Mouse (Mus musculus): ENCODE measurements around the gene V1ra8. TPM values are rescaled to one million over a fixed set of nuclear protein-coding genes. Genes with fewer than 3 reads are reported as not detected.
"Not testable (repeated sequence)": the region's sequence is repeated elsewhere in the genome, so short reads cannot be mapped to it uniquely, and the experiment has no call there.

Gene V1ra8
- not detected in 2 replicates for polyA plus RNA-seq (2016; fragmentation: Nextera tagmentation; extraction: Ambion mirVana)

- H3K36me3 ChIP-seq; H3K4me1 ChIP-seq; H3K9ac ChIP-seq; ATAC-seq (ENCODE audit: insufficient number of reproducible peaks, insufficient read depth, low FRiP score, low TSS enrichment); H3K4me2 ChIP-seq (replicated peaks); H3K4me3 ChIP-seq; H3K27ac ChIP-seq; H3K9me3 ChIP-seq; H3K27me3 ChIP-seq: not testable (repeated sequence)
- WGBS = 85% methylated on average over 2 of the region's 2 CpGs
These were observed at the start of gene V1ra8 for GRCm38 (mm10) chr6:90202493-90202892. Gene V1ra8 (plus strand): TSS chr6:90202793.

GRCm38 (mm10) chr6:90160139-90160538, 42.5 kb upstream of the V1ra8 start:
- no peaks in the 10 kb centered on the region for H3K36me3 ChIP-seq
- no peak overlapping the region for H3K4me3 ChIP-seq
- no peak for ATAC-seq (ENCODE audit: insufficient number of reproducible peaks, insufficient read depth, low FRiP score, low TSS enrichment)
- no peaks in the 10 kb centered on the region for H3K4me1 ChIP-seq
- H3K4me2 ChIP-seq (replicated peaks) = no peak overlapping the region
- no peak overlapping the region for H3K9ac ChIP-seq
- no peaks in the 10 kb centered on the region for H3K9me3 ChIP-seq
- WGBS = 82% methylated on average over 3 of the region's 3 CpGs
- no peak overlapping the region for H3K27ac ChIP-seq
- H3K27me3 ChIP-seq = no peaks in the 10 kb centered on the region

GRCm38 (mm10) chr6:90174508-90174907, 28.1 kb upstream of the V1ra8 start, which contains the start of gene Vmn1r52:
Gene Vmn1r52 (plus strand): TSS chr6:90174808.
- no peak for ATAC-seq (ENCODE audit: insufficient number of reproducible peaks, insufficient read depth, low FRiP score, low TSS enrichment)
- Histone ChIP-seq H3K4me1 (no peaks in the 10 kb centered on the region), H3K4me3 (no peak within 1 kb of the TSS), H3K27ac (no peak within 1 kb of the TSS), H3K9ac (no peak within 1 kb of the TSS), H3K4me2 (replicated peaks) (no peak within 1 kb of the TSS), H3K9me3 (no peaks in the 10 kb centered on the region), H3K36me3 (no peaks in the 10 kb centered on the region), H3K27me3 (no peaks in the 10 kb centered on the region)
- WGBS = 62% methylated on average over 2 of the region's 2 CpGs

- no peak for ATAC-seq (ENCODE audit: insufficient number of reproducible peaks, insufficient read depth, low FRiP score, low TSS enrichment)
- no peak within 1 kb of the TSS for H3K4me3 ChIP-seq
- no peaks in the 10 kb centered on the region for H3K36me3 ChIP-seq
- no peak within 1 kb of the TSS for H3K27ac ChIP-seq
- peaks cover 5% of the 10 kb centered on the region; the same call in 1 of the 2 replicates for H3K9me3 ChIP-seq
- no peak within 1 kb of the TSS for H3K9ac ChIP-seq
- no peaks in the 10 kb centered on the region for H3K4me1 ChIP-seq
- no peaks in the 10 kb centered on the region for H3K27me3 ChIP-seq
- WGBS = 89% methylated on average over 1 of the region's 1 CpGs
- H3K4me2 ChIP-seq (replicated peaks) = no peak within 1 kb of the TSS
These were observed 21.7 kb downstream of the V1ra8 start, which contains the start of gene Vmn1r53 for GRCm38 (mm10) chr6:90224338-90224737. Gene Vmn1r53 (minus strand): TSS chr6:90224438.

GRCm38 (mm10) chr6:90232114-90232513, 29.5 kb downstream of the V1ra8 start:
- not testable (repeated sequence) for H3K27me3 ChIP-seq; H3K4me1 ChIP-seq; H3K9ac ChIP-seq; ATAC-seq (ENCODE audit: insufficient number of reproducible peaks, insufficient read depth, low FRiP score, low TSS enrichment); H3K27ac ChIP-seq; H3K36me3 ChIP-seq; H3K4me2 ChIP-seq (replicated peaks); H3K9me3 ChIP-seq; H3K4me3 ChIP-seq
- WGBS = 86% methylated on average over 4 of the region's 4 CpGs

GRCm38 (mm10) chr6:90232681-90233080, 30.1 kb downstream of the V1ra8 start:
- no peak overlapping the region for H3K4me3 ChIP-seq
- no peak overlapping the region for H3K27ac ChIP-seq
- H3K9ac ChIP-seq = no peak overlapping the region
- H3K9me3 ChIP-seq = peaks cover 5% of the 10 kb centered on the region; the same call in 1 of the 2 replicates
- no peak for ATAC-seq (ENCODE audit: insufficient number of reproducible peaks, insufficient read depth, low FRiP score, low TSS enrichment)
- no peaks in the 10 kb centered on the region for H3K27me3 ChIP-seq
- H3K4me1 ChIP-seq = no peaks in the 10 kb centered on the region
- H3K36me3 ChIP-seq = no peaks in the 10 kb centered on the region
- WGBS = 59% methylated on average over 27 of the region's 27 CpGs
- H3K4me2 ChIP-seq (replicated peaks) = no peak overlapping the region

GRCm38 (mm10) chr6:90244019-90244418, 41.4 kb downstream of the V1ra8 start:
- no peak overlapping the region for H3K4me2 ChIP-seq (replicated peaks)
- H3K9ac ChIP-seq = no peak overlapping the region
- H3K4me1 ChIP-seq = no peaks in the 10 kb centered on the region
- no peak overlapping the region for H3K4me3 ChIP-seq
- no peak for ATAC-seq (ENCODE audit: insufficient number of reproducible peaks, insufficient read depth, low FRiP score, low TSS enrichment)
- 79% methylated on average over 3 of the region's 3 CpGs for WGBS
- H3K27ac ChIP-seq = no peak overlapping the region
- no peaks in the 10 kb centered on the region for H3K36me3 ChIP-seq
- no peaks in the 10 kb centered on the region for H3K27me3 ChIP-seq
- H3K9me3 ChIP-seq = no peaks in the 10 kb centered on the region

GRCm38 (mm10) chr6:90246000-90246399, 43.4 kb downstream of the V1ra8 start, which contains the start of gene Vmn1r54:
Gene Vmn1r54 (plus strand): TSS chr6:90246300.
- H3K4me3 ChIP-seq = no peak within 1 kb of the TSS
- 73% methylated on average over 1 of the region's 1 CpGs for WGBS
- no peak within 1 kb of the TSS for H3K27ac ChIP-seq
- no peaks in the 10 kb centered on the region for H3K36me3 ChIP-seq
- no peaks in the 10 kb centered on the region for H3K27me3 ChIP-seq
- H3K4me2 ChIP-seq (replicated peaks) = no peak within 1 kb of the TSS
- H3K9ac ChIP-seq = no peak within 1 kb of the TSS
- no peak for ATAC-seq (ENCODE audit: insufficient number of reproducible peaks, insufficient read depth, low FRiP score, low TSS enrichment)
- H3K9me3 ChIP-seq = no peaks in the 10 kb centered on the region
- H3K4me1 ChIP-seq = no peaks in the 10 kb centered on the region

Other genes with a start within 250 kb of the V1ra8 start
- not detected in 2 replicates for gene Vmn1r46, start 233.5 kb upstream of the V1ra8 start, polyA plus RNA-seq (2016; fragmentation: Nextera tagmentation; extraction: Ambion mirVana)
- not detected in 2 replicates for gene Vmn1r47, start 186.6 kb upstream of the V1ra8 start, polyA plus RNA-seq (2016; fragmentation: Nextera tagmentation; extraction: Ambion mirVana)
- not detected in 2 replicates for gene Vmn1r48, start 166.0 kb upstream of the V1ra8 start, polyA plus RNA-seq (2016; fragmentation: Nextera tagmentation; extraction: Ambion mirVana)
- gene Vmn1r49, start 124.3 kb upstream of the V1ra8 start, polyA plus RNA-seq (2016; fragmentation: Nextera tagmentation; extraction: Ambion mirVana) = not detected in 2 replicates
- gene Vmn1r50, start 101.4 kb upstream of the V1ra8 start, polyA plus RNA-seq (2016; fragmentation: Nextera tagmentation; extraction: Ambion mirVana) = not detected in 2 replicates
- gene Vmn1r51, start 80.2 kb upstream of the V1ra8 start, polyA plus RNA-seq (2016; fragmentation: Nextera tagmentation; extraction: Ambion mirVana) = not detected in 2 replicates
- not detected in 2 replicates for gene Vmn1r52, start 28.0 kb upstream of the V1ra8 start, polyA plus RNA-seq (2016; fragmentation: Nextera tagmentation; extraction: Ambion mirVana)
- gene Vmn1r53, start 21.6 kb downstream of the V1ra8 start, polyA plus RNA-seq (2016; fragmentation: Nextera tagmentation; extraction: Ambion mirVana) = not detected in 2 replicates
- gene Vmn1r54, start 43.5 kb downstream of the V1ra8 start, polyA plus RNA-seq (2016; fragmentation: Nextera tagmentation; extraction: Ambion mirVana) = not detected in 2 replicates
- not detected in 2 replicates for gene BC048671, start 98.4 kb downstream of the V1ra8 start, polyA plus RNA-seq (2016; fragmentation: Nextera tagmentation; extraction: Ambion mirVana)
- 0.22 TPM in 1 of 2 replicates, not detected in the other for gene Chst13, start 122.4 kb downstream of the V1ra8 start, polyA plus RNA-seq (2016; fragmentation: Nextera tagmentation; extraction: Ambion mirVana)
- gene Uroc1, start 130.5 kb downstream of the V1ra8 start, polyA plus RNA-seq (2016; fragmentation: Nextera tagmentation; extraction: Ambion mirVana) = not detected in 2 replicates
- 11.5 and 12.6 TPM in 2 replicates for gene Zxdc, start 166.7 kb downstream of the V1ra8 start, polyA plus RNA-seq (2016; fragmentation: Nextera tagmentation; extraction: Ambion mirVana)
- gene Cfap100, start 226.0 kb downstream of the V1ra8 start, polyA plus RNA-seq (2016; fragmentation: Nextera tagmentation; extraction: Ambion mirVana) = 0.65 and 0.76 TPM in 2 replicates

Measured in embryonic facial prominence, embryonic 12.5 days (tissue).